Mouse (Mus musculus): Measurements from ENCODE around the gene Xlr. TPM values are rescaled to one million over a fixed set of nuclear protein-coding genes. Genes with fewer than 3 reads are reported as not detected.

Xlr gene
- 1 to 10 TPM; 1.6 to 4.7 TPM for polyA plus RNA-seq (2017; shearing (Covaris generic))

DNA sequence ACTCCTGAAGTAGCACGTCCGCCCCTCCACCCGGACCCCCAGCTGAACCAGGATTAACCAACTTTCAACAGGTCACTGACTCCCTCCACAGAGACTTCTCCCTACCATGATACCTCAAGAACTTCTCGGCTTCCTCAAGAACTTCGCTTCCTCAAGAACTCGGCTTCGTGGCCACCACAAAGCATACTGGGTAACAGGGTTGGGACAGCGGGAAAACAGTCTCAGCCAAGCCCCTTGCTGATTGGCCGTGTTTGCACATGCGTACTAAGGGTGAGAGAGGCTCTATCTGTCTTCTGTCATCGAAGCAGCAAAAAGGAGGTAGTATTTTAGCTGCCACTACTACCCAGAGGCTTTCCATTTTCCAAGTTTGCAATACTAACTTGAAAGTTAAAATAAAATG lies at the start of gene Xlr:
Xlr (minus strand) TSS at position 188 of the 400 bp plus-strand sequence.

DNA sequence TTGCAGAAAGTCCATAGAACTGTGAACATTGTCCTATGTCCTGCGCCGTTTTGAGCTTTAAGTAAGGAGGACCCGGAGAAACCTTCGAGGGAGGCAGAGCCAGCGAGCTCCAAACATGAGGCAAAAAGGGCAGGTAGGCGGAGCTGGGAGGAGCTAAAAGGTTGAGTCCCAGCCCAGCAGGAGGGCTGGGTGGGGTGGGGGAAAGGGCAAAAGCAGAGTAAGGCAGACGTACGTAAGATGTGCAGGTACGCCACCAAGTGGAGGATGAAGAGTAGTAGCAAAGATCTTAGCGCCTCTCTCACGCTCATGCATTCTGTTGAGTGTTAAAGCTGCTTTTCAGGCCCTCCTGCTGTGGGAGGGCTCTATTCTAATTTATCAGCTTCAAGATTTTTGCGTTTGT lies 21.2 kb downstream of the Xlr start, which contains the start of gene Zfp36l3:
Zfp36l3 (minus strand) TSS at position 119 of the 400 bp plus-strand sequence.

DNA sequence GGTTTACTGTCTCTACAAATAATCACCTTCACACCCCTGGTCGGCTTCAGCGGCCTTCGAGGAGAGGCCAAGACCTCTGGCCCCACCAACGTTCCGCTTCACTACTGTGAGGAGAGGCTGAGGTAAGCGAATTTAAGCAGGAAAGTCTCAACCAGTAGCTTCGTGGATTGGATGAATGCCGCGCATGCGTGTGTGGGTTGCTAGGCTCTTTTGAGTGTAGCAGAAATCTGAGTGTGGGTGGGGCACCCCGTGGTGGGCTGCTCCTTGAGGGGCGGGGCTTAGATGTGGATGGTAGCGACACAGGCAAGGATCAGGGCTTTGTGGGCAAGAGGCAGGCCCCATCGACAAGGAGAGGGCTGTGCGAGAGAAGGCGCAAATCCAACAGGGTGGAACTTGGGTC lies 39.8 kb downstream of the Xlr start, which contains the start of gene 1700013H16Rik:
1700013H16Rik (minus strand) TSS at position 96 of the 400 bp plus-strand sequence.

Other genes starting within 250 kb of the Xlr start
- 10 to 100 TPM; 20.3 to 21.8 TPM for gene Rtl8c, start 189.7 kb downstream of the Xlr start, polyA plus RNA-seq (2017; shearing (Covaris generic))
- not detected for gene Gm14597, start 188.7 kb downstream of the Xlr start, polyA plus RNA-seq (2017; shearing (Covaris generic))
- gene Rtl8a, start 154.0 kb downstream of the Xlr start, polyA plus RNA-seq (2017; shearing (Covaris generic)): 10 to 100 TPM; 31.5 to 33.5 TPM
- 10 to 100 TPM; 23.3 to 29.3 TPM for gene Rtl8b, start 127.3 kb downstream of the Xlr start, polyA plus RNA-seq (2017; shearing (Covaris generic))
- gene 4930502E18Rik, start 72.9 kb downstream of the Xlr start, polyA plus RNA-seq (2017; shearing (Covaris generic)): not detected
- not detected for gene 1700013H16Rik, start 39.9 kb downstream of the Xlr start, polyA plus RNA-seq (2017; shearing (Covaris generic))
- gene Zfp36l3, start 21.3 kb downstream of the Xlr start, polyA plus RNA-seq (2017; shearing (Covaris generic)): not detected